Mouse (Mus musculus) heart, postnatal 14 days (tissue): ENCODE data around the gene Pde4b. TPM values are rescaled to one million over a fixed set of nuclear protein-coding genes. Genes with fewer than 3 reads are reported as not detected.

Experiments
- DNase-seq, 2 experiments: peaks; one replicate each; pipeline ENCODE4 v3.0.0; 2021 to 2022
- intact Hi-C: fragments of 180-260 bp; cut with DNase I; formaldehyde crosslinking; loops from one replicate; pipeline ENCODE4 v1.15.1; 2025
- total RNA-seq, 2 experiments: library from RNA; stranded (reverse); gene quantifications; 2 replicates each; pipeline ENCODE4 v1.2.3; 2021

Pde4b gene
- total RNA-seq, 2 experiments from 2014 or later = 45.3 to 46.5 TPM

DNA sequence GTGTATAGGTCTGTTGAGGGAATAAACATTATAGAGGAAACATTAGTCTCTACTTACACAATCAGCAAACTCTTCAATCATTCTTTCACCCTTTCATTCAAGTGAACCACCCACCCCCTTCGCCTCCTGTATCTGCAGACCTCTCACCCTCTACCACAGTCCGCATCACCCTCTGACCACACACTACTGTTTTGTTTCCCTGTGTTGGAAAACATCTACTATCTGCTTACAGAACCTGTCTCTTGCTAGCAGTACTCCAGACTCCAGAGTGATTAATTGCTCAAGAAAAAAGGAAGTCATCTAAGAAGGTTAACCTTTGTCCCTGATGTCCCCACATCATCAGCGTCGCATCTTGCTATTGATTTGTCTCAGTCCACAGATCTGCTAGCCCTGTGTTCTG, 185.4 kb downstream of the Pde4b start:
- intact Hi-C loops = no loop called here

DNA sequence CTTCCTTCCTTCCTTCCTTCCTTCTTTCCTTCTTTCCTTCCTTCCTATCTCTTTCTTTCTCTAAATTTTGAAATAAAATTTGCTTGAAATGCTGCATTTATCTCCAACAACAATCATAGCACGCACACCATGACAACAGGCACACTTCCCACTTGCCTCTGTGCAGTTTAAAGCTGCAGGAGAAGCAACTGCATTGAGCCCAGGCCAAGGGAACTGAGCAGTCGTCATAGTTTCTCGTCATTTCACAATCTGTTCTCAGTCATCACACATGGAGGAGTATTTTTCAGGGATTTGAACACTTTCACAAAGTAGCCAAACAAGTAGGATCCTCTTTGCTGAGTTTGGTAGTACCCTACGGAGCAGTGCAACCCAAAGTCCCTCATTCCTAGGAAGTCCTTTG, 188.4 kb downstream of the Pde4b start:
- intact Hi-C loops = no loop called here
- DNase-seq = no peak

More for the DNA sequence above, 185.4 kb downstream of the Pde4b start:
- no peak for DNase-seq

DNA sequence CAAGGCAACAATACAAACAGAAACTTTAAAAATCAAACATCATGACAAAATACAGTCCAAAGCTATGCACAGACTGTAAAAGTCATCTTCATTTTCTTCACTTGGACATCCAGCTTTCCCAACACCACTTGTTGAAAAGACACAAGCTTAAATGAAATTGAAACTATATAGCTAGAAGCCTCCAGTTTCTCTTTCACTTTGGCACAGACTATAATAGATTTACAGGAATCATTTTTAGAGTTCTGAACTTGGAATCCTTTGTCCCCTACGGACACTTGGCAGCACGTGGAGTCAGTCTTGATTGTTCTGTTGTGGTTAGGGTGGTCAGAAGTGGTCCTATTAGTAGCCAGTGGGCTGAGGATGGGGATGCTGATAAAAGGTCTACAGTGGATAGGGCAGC, 191.6 kb downstream of the Pde4b start:
- intact Hi-C loops = no loop called here
- no peak for DNase-seq

DNA sequence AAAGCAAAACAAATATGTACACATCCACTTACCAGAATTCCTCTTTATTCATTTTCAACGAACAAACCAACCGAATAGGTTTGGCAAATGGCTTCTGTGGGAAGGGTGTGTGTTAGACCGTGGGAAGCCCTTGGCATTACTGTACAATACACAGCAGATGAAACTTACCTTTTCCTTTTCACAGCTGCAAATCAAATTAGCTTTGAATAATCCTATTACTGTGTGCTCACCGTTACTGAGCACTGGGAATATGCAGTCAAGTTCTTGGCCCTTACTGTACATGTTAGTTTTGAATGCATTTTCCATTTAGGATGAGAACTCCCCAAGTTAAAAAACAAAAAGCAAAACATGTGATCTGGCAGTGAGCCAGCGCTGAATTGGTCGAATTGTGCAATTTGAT, 199.8 kb downstream of the Pde4b start:
- no peak for DNase-seq
- intact Hi-C loops = no loop called here

DNA sequence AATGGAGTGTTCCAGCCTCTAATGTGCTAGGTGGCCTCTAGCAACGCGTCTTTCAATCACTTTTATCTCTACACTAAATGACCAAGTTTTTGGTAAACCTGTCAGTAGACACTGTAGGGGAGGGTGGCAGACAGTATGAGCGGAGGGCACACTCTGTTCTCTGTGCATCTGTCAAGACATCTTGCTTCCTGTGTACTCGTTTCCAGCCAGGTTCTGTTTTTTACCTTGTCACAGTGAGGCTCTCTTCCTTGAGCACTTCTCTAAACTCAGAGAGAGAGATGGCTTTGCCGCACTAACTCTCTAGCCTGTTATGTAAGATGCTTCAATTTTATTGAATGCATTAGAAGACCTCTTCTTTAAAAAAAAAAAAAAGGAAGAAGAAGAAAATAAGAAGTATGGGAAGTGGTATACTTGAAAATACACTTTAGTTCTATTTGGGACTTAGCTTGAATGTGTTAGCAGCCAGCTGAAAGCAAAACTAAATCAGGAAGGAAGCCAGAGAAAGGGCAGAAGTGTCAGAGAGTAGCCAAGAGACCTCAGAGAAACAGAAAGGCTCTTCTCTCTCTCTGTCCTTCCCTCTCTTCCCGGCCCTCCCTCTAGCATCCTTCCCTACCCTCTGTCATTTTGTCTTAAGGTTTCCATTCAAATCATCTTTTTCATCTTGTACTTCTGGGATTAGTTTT, 202.8 kb downstream of the Pde4b start:
- intact Hi-C loops = no loop called here
- DNase-seq = no peak

DNA sequence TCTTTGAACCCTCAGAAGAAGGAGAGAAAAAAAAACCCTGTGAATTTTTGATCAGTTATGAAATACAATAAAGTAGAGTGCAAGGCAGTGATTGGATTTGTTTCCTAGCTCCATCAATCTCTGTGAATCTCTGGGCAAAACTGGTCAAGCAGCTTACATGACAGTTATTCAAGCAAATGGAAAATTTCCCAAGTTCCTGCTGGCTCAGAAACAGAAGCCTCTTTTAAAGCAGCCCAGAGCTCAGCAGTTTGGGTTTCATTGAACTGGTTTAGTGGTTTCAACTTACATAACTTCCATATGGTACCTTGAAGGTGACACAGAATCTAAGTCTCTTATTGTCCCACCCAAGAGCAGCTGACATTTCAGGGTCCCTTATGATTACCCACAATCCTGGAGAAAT, 210.2 kb downstream of the Pde4b start:
- no peak for DNase-seq
- intact Hi-C loops = no loop called here

DNA sequence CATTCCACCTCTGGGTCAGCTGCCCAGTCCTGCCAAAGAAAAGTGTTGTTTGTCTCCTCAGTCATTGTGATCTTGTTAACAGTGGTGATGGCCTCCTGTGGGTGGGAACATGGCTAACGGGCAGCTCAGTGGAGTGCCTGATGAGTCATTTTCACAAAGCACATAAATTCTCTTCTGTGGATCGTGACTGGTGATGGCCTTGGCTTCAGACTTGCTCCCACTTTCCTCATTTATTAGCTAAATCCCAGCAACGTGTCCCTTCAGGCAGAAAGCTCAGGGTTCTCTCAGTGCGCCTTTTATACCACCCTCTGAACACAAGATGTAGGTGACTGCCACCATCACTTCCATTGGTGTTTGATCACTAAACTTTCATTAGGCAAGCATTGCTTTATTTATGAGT, 215.2 kb downstream of the Pde4b start:
- no peak for DNase-seq
- intact Hi-C loops = no loop called here

DNA sequence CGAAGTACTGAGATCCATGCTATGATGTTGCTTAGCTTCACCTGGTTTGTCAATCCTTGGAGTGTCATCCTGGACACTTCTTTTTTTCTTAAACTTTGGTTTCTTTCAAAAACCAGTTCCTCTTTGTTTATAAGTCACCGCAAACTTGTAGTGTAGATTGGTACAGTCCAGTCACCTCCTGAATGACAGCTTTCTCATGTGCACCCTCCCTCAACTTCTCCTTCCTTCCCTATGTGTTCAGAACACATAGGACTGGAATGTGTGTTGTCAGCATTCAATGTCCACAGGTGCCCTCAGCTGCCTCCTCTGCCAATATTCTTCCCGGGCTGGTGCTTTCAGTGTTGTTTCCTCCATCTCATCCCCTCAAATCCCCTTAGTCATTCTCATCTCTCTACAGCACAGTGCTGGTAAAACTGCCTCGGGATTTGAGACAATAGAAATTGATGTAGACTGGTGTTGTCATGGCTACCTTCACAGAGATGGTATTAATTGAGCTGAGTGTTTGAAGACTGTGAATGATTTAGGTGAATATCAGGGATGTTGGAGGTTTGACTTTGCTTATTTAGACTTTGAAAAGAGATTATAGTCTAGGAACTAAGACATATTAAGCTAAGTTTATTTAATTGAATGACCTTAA, 220.4 kb downstream of the Pde4b start:
- intact Hi-C loops = loop anchor here (5.0 kb wide), 1 partner anchor 40 kb away; no protein-coding TSS in a partner anchor
- DNase-seq = no peak

DNA sequence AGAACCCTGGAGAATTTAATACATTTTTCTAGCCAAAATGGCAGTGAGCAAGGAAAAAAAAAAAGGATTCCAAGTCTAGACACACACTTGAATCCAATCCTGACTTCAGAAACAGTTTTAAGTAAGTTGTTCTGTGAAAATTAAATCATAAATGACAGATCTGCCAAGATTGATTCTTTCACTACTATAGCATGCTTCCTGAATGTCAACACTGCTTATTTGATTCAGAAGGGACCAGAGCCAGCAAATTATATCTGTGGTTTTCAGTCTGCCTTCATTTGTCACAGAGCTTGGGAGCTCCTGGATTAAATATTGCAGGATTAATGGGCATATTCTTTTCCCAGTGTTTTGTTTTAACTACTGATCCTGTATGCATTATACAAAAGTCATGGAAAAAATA, 223.3 kb downstream of the Pde4b start:
- intact Hi-C loops = no loop called here
- DNase-seq = no peak

DNA sequence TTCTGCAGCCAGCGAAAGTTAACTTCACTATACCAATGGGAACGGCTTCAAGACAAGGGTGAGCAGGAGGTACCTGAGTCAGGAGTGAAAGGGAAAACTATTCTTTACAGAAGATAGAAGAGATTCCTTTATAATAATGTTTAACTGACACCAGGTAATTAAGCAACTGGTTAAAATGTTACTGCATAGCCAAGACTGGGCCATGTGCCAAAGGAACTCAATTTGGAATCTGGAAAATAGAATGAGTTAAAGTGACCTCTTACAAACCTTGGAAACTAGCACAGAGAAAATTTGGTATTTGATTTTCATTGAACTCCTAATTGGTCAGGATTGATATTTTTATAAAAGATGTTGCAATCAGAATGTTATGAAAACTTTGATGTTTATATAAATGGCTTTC, 228.7 kb downstream of the Pde4b start:
- intact Hi-C loops = loop anchor here (5.0 kb wide), 1 partner anchor 89 kb away; no protein-coding TSS in a partner anchor
- DNase-seq = no peak

DNA sequence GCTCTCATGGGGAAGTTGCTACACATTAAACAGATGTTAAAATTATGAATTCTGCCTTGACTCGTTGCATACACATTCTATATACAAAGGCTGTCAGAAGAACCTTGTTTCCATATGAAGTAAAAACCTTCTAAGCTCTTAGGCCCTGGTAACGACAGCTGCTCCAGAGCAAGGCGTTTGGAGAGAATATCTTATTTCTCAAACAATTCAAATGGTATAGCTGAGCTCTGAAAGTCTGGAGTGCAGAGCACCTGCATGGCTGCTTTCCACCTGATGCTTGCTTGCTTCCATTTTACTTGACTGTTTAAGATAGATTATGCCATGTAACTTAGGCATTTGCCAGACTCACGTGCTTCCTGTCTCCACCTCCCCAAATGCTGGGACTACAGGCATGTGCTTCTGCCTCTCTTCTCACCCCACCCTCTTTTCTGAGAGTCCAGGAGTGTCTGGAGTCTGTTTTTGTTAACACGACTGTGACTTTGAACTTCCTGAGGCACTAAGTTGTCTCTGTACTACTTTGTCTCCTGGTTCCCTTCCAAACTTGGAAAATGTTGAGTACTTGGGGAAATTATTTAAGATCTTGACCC, 229.4 kb downstream of the Pde4b start:
- no peak for DNase-seq
- intact Hi-C loops = loop anchor here (5.0 kb wide), 1 partner anchor 89 kb away; no protein-coding TSS in a partner anchor

DNA sequence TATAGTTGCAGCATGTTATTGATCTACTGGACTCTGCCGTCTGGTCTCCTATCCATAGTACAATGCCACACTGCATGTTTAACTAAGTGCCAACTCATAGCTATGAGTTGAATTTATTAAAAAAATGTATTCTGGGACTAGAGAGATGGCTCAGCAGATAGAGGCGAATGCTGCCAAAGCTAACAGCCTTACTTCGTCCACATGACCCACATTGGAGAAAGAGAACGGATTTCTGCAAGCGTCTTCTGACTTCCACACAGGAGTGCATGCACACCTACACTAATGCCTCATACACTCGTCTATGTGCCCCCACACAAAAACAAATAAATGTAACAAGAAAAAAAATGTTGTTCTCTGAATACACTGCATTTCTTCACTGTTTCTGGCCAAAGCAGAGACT, 231.3 kb downstream of the Pde4b start:
- intact Hi-C loops = loop anchor here (5.0 kb wide), 1 partner anchor 91 kb away; no protein-coding TSS in a partner anchor
- no peak for DNase-seq

DNA sequence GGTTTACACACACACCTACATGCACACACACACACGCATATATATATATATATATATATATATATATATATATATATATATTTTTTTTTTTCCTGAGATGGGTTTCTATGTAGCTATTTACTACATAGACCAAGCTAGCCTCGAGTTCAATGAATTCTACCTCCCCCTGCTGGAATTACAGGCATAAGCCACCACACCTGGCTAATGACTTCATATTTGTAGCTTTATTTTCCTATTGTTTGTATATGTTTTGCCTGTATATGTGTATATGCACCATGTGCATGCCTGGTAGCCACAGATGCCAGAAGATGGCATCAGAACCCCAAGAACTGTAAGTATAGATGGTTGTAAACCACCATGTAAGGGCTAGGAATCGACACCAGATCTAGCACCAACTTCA, 234.0 kb downstream of the Pde4b start:
- DNase-seq = no peak
- intact Hi-C loops = no loop called here

DNA sequence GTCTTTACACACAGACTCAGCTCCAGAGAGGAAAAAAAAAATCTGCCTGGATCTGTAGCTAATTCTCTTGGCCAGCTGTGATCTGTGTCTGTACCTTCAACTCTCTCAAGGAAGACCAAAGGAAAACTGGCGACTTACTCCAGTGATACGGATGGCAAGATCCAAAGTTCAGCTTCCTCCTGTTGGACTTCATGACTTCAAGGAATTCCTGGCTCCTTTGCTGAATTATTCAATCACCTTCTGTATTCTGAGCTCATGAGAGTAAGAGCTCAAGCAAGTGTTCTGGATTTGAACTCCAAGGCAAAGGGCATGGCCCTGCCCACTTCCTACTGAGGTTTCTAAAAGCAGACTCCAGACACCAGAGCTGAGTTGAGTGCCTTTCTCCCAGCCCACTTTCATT, 245.0 kb downstream of the Pde4b start:
- no peak for DNase-seq
- intact Hi-C loops = no loop called here

DNA sequence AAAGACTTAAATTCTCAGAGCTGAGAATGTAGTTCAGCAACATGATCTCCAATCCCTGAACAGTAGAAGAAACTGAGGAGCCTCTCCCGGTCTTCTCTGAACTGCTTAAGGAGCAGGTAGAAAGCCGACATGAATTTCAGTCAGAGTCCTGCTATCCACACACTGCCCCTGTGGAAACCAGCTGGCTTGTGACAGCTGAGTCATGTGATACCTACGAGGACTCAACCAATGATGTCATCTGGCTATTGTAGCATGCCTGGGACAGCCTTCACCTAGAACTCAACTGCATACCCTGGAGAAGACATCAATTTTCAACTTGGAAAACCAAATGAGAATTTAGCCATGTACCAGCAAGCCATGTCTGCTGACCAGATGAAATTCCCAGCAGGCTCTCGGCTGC, 245.5 kb downstream of the Pde4b start:
- intact Hi-C loops = no loop called here
- no peak for DNase-seq

DNA sequence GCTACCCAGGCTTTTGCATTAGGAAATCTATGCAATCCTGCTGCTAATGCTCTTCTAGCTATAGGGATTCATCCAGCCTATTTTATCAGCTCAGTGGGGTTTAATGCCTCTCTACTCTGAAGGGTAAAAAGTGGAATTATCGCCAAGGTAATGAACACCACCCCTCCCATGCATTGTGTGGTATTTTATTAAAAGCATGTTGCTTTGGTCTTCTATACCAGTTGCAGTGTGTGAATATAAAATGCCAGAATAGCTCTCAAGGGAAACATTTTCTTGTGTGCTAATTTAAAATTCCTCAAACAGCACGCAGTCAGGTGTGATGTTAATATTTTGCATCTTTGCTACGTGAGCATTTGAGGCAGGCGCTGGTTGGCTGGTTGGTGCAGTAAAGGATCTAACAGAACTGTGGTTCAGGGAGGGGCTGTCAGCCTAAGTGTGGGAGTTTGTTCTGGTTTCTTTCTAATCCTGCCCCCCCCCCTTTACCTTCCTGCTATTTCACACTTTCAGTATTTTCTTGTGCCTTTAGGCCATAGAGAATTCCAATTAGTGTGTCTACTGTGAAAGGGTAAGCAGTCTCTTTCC, 259.7 kb downstream of the Pde4b start:
- intact Hi-C loops = no loop called here
- no peak for DNase-seq

DNA sequence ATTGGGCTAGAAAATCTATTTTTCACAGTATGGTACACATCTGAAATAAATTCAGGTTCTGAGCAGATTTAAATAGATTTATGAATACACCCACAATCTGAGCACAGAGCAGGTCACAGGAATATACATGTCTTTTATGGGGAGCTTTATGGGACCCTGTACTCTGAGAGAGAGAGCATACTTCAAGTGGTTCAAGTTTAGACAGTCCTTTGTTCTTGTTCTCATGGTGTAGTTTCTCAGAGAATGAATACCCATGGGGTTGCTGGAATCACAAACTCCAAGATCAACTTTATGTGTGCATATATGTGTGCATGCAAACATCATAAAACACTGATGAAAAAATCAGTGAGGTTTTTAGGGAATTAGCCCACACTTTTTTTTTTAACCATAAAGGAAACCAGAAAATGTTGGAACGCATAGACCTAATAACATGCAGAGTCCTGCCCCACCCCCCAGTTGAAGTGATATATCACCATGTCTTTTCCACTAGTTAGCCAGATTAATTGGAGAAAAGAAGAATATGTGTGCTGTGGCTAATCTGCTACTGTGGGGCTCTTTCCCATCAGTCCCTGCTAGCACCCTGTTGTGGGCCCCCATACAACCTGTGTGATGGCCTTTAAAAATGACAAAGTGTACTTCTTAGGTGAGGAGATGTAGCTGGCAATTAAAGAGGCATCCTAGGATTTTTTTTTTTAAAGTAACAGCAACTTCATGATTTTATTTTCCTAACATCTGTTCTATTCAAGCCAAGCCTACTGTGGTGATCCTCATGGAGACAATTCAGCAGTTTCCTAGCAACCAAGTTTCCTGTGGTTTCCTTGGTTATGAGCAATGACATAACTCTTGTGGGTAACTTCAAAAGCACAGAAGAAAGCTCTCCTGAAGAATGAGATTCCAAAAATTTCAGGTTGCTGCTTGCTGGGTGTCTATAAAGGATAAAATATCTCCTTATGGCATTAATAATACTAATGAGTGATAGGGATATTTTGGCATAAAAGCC, 264.4 kb downstream of the Pde4b start:
- DNase-seq = no peak
- intact Hi-C loops = no loop called here

DNA sequence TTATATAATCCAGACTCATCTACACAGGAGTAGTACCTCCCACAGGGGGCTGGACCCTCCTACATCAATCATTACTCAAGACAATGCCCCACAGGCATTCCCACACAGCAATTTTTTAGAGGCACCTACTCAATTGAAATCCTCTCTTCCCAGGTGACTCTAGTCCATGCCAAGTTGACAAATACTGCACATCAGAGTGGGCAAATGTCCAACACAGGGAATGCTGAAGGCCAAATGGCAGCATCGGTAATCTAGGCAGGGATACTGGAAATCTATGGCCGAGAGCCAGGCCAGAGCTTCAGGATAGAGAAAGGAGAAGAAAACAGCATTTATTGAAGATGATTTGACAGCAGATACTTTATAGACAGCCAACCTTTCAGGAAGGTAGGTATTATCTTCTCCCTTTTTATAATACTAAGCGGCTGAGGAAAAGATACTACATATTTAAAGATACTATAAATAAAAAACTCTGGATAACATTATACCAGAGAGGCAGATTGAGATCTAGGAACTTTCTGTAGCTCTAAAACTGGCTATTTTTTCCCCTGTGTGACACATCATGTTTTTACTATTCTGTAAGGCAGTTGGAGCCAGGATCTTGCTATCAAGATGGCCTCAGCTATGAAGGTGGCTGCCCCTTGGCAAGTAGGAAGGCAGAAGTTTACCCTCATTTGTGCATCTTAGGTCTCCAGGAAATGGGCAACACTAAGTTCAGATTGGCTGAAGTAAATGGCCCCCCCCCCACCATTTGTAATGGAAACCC, 266.5 kb downstream of the Pde4b start:
- DNase-seq = no peak
- intact Hi-C loops = no loop called here

DNA sequence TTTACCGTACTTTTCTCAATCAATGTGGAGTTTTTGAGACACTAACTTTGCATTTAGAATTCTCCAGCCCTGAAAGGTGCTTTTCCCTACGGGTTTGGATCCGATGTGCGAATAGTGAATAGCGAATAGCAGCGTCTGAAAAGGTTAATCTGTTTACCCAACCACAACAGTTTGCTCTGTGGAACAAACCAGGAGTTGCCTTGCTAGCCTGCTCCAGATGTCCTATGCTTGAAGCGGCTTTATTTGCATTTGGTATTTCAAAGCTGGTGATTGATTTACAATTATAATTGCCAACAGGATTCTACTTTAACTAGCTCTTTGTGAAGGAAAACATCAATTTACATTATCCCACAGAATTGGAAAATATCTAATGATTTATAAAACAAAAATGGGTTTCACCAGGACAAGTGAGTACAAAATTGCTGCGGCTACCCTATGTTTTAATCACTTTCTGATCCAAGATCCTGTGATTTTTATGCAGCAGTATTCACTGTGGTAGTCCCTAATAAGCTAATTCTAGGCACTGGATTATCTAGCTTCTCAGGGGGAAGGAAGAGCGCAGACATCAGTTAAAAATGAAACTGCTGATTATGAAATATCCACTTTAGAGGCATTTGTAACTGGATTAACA, 280.9 kb downstream of the Pde4b start:
- intact Hi-C loops = no loop called here
- no peak for DNase-seq
